Mouse (Mus musculus): ENCODE results near the gene Cdc16. TPM values are rescaled to one million over a fixed set of nuclear protein-coding genes. Genes with fewer than 3 reads are reported as not detected.

Cdc16 gene
- polyA plus RNA-seq (2015; fragmentation: Nextera tagmentation; extraction: Ambion mirVana): 38.3 and 40.8 TPM in 2 replicates

DNA sequence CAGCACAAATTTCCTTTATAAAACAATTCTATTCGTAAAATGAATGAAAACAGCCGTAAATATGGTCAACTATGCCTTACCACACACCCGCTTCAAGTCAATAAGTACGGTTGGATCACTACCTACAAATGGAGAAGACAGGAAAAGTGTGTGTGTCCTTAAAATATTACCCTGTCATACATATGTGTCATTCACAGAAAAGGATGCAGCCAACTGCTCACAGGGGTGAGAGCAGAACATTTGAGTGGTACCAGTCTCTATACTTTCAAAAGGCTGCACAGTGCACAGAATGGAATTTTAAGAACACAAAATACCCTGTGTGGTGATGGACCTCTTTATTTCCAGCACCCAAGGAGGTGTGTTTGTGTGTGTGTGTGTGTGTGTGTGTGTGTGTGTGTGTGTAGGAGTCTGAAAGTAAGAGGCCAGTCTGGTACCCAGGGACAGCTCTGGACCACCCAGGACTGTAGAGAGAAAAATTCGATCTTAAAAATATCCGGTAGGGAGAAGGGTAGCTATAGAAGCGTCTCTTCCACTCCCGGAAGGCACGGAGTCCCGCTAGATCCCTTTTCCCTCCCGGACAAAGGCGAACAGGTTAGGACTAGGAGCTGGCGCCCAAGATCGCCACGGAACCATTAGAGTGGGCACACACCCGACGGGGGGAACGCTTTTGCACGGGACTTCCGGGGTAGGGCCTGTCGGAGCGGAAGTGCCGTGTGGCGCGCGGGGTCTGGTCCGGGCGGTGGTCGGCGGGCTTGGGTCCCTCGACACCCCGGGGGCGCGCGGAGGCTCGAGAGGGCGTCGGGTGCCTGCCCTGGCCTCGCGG lies at the start of gene Cdc16:
Cdc16 (plus strand) TSS at position 695 of the 823 bp plus-strand sequence.
- Histone ChIP-seq H3K4me3 (ENCODE audit: low read depth, low read length) (peak within 1 kb of the TSS; percentile 96), H3K9ac (ENCODE audit: low read depth, low read length) (peak within 1 kb of the TSS; percentile 90), H3K9me3 (ENCODE audit: control insufficient read depth) (no peaks in the 10 kb centered on the region), H3K27me3 (replicated peaks; ENCODE audit: control insufficient read depth, insufficient read depth, low read length) (no peaks in the 10 kb centered on the region), H3K4me2 (replicated peaks; ENCODE audit: low read depth) (peak within 1 kb of the TSS; percentile 69), H3K4me1 (replicated peaks; ENCODE audit: control insufficient read depth, insufficient read depth, low read length) (no peaks in the 10 kb centered on the region; the same call in 1 of the 2 replicates), H3K27ac (ENCODE audit: low read depth, low read length) (peak within 1 kb of the TSS; percentile 90), H3K36me3 (ENCODE audit: control insufficient read depth, insufficient read depth) (peaks cover 16% of the 10 kb centered on the region)
- TF ChIP-seq CTCF (IDR thresholded peaks at IDR 0.05; ENCODE audit: low read depth): no peak
- peak; percentile 90 for ATAC-seq
- WGBS: 3% methylated on average over 40 of the region's 40 CpGs

- no peaks in the 10 kb centered on the region for H3K4me1 ChIP-seq (replicated peaks; ENCODE audit: control insufficient read depth, insufficient read depth, low read length)
- no peak for TF ChIP-seq CTCF (IDR thresholded peaks at IDR 0.05; ENCODE audit: low read depth)
- H3K36me3 ChIP-seq (ENCODE audit: control insufficient read depth, insufficient read depth): no peaks in the 10 kb centered on the region
- H3K27ac ChIP-seq (ENCODE audit: low read depth, low read length): no peak overlapping the region
- H3K4me2 ChIP-seq (replicated peaks; ENCODE audit: low read depth): no peak overlapping the region
- H3K9me3 ChIP-seq (ENCODE audit: control insufficient read depth): no peaks in the 10 kb centered on the region
- no peaks in the 10 kb centered on the region for H3K27me3 ChIP-seq (replicated peaks; ENCODE audit: control insufficient read depth, insufficient read depth, low read length)
- no peak for ATAC-seq
- no peak overlapping the region for H3K9ac ChIP-seq (ENCODE audit: low read depth, low read length)
- WGBS: 88% methylated on average over 5 of the region's 5 CpGs
- no peak overlapping the region for H3K4me3 ChIP-seq (ENCODE audit: low read depth, low read length)
Measured at GRCm38 (mm10) chr8:13708514-13708913, 49.0 kb upstream of the Cdc16 start.

- Histone ChIP-seq H3K9me3 (ENCODE audit: control insufficient read depth) (no peaks in the 10 kb centered on the region), H3K27ac (ENCODE audit: low read depth, low read length) (no peak overlapping the region), H3K4me2 (replicated peaks; ENCODE audit: low read depth) (no peak overlapping the region), H3K36me3 (ENCODE audit: control insufficient read depth, insufficient read depth) (no peaks in the 10 kb centered on the region), H3K27me3 (replicated peaks; ENCODE audit: control insufficient read depth, insufficient read depth, low read length) (no peaks in the 10 kb centered on the region), H3K9ac (ENCODE audit: low read depth, low read length) (no peak overlapping the region), H3K4me3 (ENCODE audit: low read depth, low read length) (no peak overlapping the region), H3K4me1 (replicated peaks; ENCODE audit: control insufficient read depth, insufficient read depth, low read length) (no peaks in the 10 kb centered on the region)
- no peak for ATAC-seq
- TF ChIP-seq CTCF (IDR thresholded peaks at IDR 0.05; ENCODE audit: low read depth): no peak
- WGBS: 94% methylated on average over 8 of the region's 8 CpGs
Measured at GRCm38 (mm10) chr8:13718980-13719379, 38.5 kb upstream of the Cdc16 start.

DNA sequence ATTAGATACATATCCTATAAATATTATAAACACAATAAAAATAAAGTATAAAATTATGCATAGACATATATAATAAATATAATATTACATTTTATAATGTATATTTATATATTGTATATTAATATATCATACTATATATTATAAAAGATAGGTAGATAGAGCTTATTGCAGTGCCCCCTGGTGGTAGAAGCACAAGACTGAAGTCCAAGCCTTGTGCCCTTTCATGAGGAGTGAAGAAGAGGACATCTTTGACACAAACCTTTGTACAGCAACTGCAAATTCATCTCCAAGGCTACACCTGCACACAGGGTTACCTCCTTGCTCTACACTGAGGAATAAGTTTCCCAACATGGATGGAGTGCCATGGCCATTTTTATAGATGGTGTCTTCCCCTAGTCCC lies 31.8 kb upstream of the Cdc16 start:
- TF ChIP-seq CTCF (IDR thresholded peaks at IDR 0.05; ENCODE audit: low read depth): peak; percentile 70
- no peaks in the 10 kb centered on the region for H3K9me3 ChIP-seq (ENCODE audit: control insufficient read depth)
- ATAC-seq: no peak
- no peaks in the 10 kb centered on the region for H3K27me3 ChIP-seq (replicated peaks; ENCODE audit: control insufficient read depth, insufficient read depth, low read length)
- H3K9ac ChIP-seq (ENCODE audit: low read depth, low read length): no peak overlapping the region
- H3K4me1 ChIP-seq (replicated peaks; ENCODE audit: control insufficient read depth, insufficient read depth, low read length): no peaks in the 10 kb centered on the region
- no peaks in the 10 kb centered on the region for H3K36me3 ChIP-seq (ENCODE audit: control insufficient read depth, insufficient read depth)
- no peak overlapping the region for H3K27ac ChIP-seq (ENCODE audit: low read depth, low read length)
- H3K4me3 ChIP-seq (ENCODE audit: low read depth, low read length): no peak overlapping the region
- H3K4me2 ChIP-seq (replicated peaks; ENCODE audit: low read depth): no peak overlapping the region

GRCm38 (mm10) chr8:13727469-13728094 lies 29.9 kb upstream of the Cdc16 start:
- H3K4me3 ChIP-seq (ENCODE audit: low read depth, low read length): no peak overlapping the region
- no peaks in the 10 kb centered on the region for H3K4me1 ChIP-seq (replicated peaks; ENCODE audit: control insufficient read depth, insufficient read depth, low read length)
- H3K36me3 ChIP-seq (ENCODE audit: control insufficient read depth, insufficient read depth): no peaks in the 10 kb centered on the region
- no peak for TF ChIP-seq CTCF (IDR thresholded peaks at IDR 0.05; ENCODE audit: low read depth)
- H3K27me3 ChIP-seq (replicated peaks; ENCODE audit: control insufficient read depth, insufficient read depth, low read length): no peaks in the 10 kb centered on the region
- no peak overlapping the region for H3K27ac ChIP-seq (ENCODE audit: low read depth, low read length)
- WGBS: 67% methylated on average over 10 of the region's 10 CpGs
- H3K9me3 ChIP-seq (ENCODE audit: control insufficient read depth): no peaks in the 10 kb centered on the region
- no peak overlapping the region for H3K9ac ChIP-seq (ENCODE audit: low read depth, low read length)
- no peak for ATAC-seq
- no peak overlapping the region for H3K4me2 ChIP-seq (replicated peaks; ENCODE audit: low read depth)

- Histone ChIP-seq H3K27me3 (replicated peaks; ENCODE audit: control insufficient read depth, insufficient read depth, low read length) (no peaks in the 10 kb centered on the region), H3K9ac (ENCODE audit: low read depth, low read length) (no peak overlapping the region), H3K4me3 (ENCODE audit: low read depth, low read length) (no peak overlapping the region), H3K36me3 (ENCODE audit: control insufficient read depth, insufficient read depth) (no peaks in the 10 kb centered on the region), H3K27ac (ENCODE audit: low read depth, low read length) (no peak overlapping the region), H3K4me2 (replicated peaks; ENCODE audit: low read depth) (no peak overlapping the region), H3K9me3 (ENCODE audit: control insufficient read depth) (no peaks in the 10 kb centered on the region), H3K4me1 (replicated peaks; ENCODE audit: control insufficient read depth, insufficient read depth, low read length) (no peaks in the 10 kb centered on the region)
- no peak for ATAC-seq
- 44% methylated on average over 6 of the region's 6 CpGs for WGBS
- no peak for TF ChIP-seq CTCF (IDR thresholded peaks at IDR 0.05; ENCODE audit: low read depth)
Measured at GRCm38 (mm10) chr8:13740323-13740770, 17.1 kb upstream of the Cdc16 start.

Measured in intestine, postnatal 0 days (tissue).